Mouse (Mus musculus): ENCODE measurements around the gene Relt. TPM values are rescaled to one million over a fixed set of nuclear protein-coding genes. Genes with fewer than 3 reads are reported as not detected.
A peak's percentile ranks its signal among the peaks of the same experiment; 100 is the strongest.

The Relt gene
- total and polyA plus RNA-seq, 3 experiments, result 24.5 to 31.1 (median 29.9) TPM

GRCm38 (mm10) chr7:100866675-100867074 lies 3.4 kb upstream of the Relt start:
- TF ChIP-seq E2F4 (IDR thresholded peaks at IDR 0.05; ENCODE audit: insufficient replicate concordance, low read depth, low read length) (no peak), EP300 (IDR thresholded peaks at IDR 0.05; ENCODE audit: low read length) (no peak), JUND (conservative IDR thresholded peaks at IDR 0.05; ENCODE audit: low read depth, low read length) (no peak; the same call in 1 of the 2 replicates), ZKSCAN1 (IDR thresholded peaks at IDR 0.05; ENCODE audit: borderline replicate concordance, low read depth, low read length) (no peak), SIN3A (IDR thresholded peaks at IDR 0.05; ENCODE audit: low read length) (peak; percentile 46; the same call in 1 of the 2 replicates), CTCF (conservative IDR thresholded peaks at IDR 0.05 in 1 of 2, IDR thresholded peaks at IDR 0.05 in 1 of 2; ENCODE audit: low read depth in 2 of 2, low read length in 2 of 2) (peak; percentile 77 to 92), MAFK (IDR thresholded peaks at IDR 0.05; ENCODE audit: insufficient replicate concordance, low read length) (no peak), POLR2AphosphoS2 (IDR thresholded peaks at IDR 0.05; ENCODE audit: low read depth, low read length) (no peak), CHD2 (IDR thresholded peaks at IDR 0.05; ENCODE audit: low read length) (no peak), JUN (IDR thresholded peaks at IDR 0.05; ENCODE audit: insufficient read depth, low read depth, low read length) (no peak), MXI1 (IDR thresholded peaks at IDR 0.05; ENCODE audit: low read depth, low read length) (no peak), GABPA (IDR thresholded peaks at IDR 0.05; ENCODE audit: insufficient replicate concordance, low read depth, low read length) (no peak), NELFE (IDR thresholded peaks at IDR 0.05; ENCODE audit: low read depth, low read length) (no peak), MAZ (IDR thresholded peaks at IDR 0.05; ENCODE audit: low read depth, low read length) (no peak), UBTF (IDR thresholded peaks at IDR 0.05; ENCODE audit: low read depth, low read length) (no peak), TBP (conservative IDR thresholded peaks at IDR 0.05; ENCODE audit: low read depth, low read length) (no peak), SMC3 (IDR thresholded peaks at IDR 0.05; ENCODE audit: low read depth, low read length) (peak; percentile 93), PAX5 (IDR thresholded peaks at IDR 0.05; ENCODE audit: low read length) (no peak), KAT2A (IDR thresholded peaks at IDR 0.05; ENCODE audit: insufficient replicate concordance, low read length) (no peak), POLR2A (IDR thresholded peaks at IDR 0.05; ENCODE audit: low read depth, low read length) (no peak), USF2 (conservative IDR thresholded peaks at IDR 0.05; ENCODE audit: low read depth, low read length) (no peak), ETS1 (conservative IDR thresholded peaks at IDR 0.05; ENCODE audit: low read depth, low read length) (no peak), MAX (IDR thresholded peaks at IDR 0.05; ENCODE audit: low read length) (no peak), RAD21 (IDR thresholded peaks at IDR 0.05; ENCODE audit: low read depth, low read length) (peak; percentile 78), MEF2A (IDR thresholded peaks at IDR 0.05; ENCODE audit: borderline replicate concordance, low read depth, low read length) (no peak), ZMIZ1 (IDR thresholded peaks at IDR 0.05; ENCODE audit: low read depth, low read length) (no peak), ZC3H11A (IDR thresholded peaks at IDR 0.05; ENCODE audit: low read depth, low read length) (peak; percentile 50; the same call in 1 of the 2 replicates), IRF4 (IDR thresholded peaks at IDR 0.05; ENCODE audit: low read depth, low read length) (no peak), NRF1 (IDR thresholded peaks at IDR 0.05; ENCODE audit: low read depth, low read length) (no peak), HCFC1 (IDR thresholded peaks at IDR 0.05; ENCODE audit: low read depth, low read length) (no peak), USF1 (IDR thresholded peaks at IDR 0.05; ENCODE audit: low read depth, low read length) (no peak), ELF1 (IDR thresholded peaks at IDR 0.05; ENCODE audit: low read depth, low read length) (0 out of 2 replicates have a peak, but pooled peaks have one; percentile 8), RCOR1 (conservative IDR thresholded peaks at IDR 0.05; ENCODE audit: low read depth, low read length) (no peak), MYC (IDR thresholded peaks at IDR 0.05; ENCODE audit: low read depth, low read length) (peak; percentile 44; the same call in 1 of the 2 replicates), ZNF384 (IDR thresholded peaks at IDR 0.05; ENCODE audit: low read depth, low read length) (no peak), BHLHE40 (IDR thresholded peaks at IDR 0.05; ENCODE audit: low read depth, low read length) (no peak), TCF12 (IDR thresholded peaks at IDR 0.05; ENCODE audit: low read depth, low read length) (no peak), CHD1 (IDR thresholded peaks at IDR 0.05; ENCODE audit: low read depth, low read length) (no peak)
- H3K27me3 ChIP-seq (replicated peaks), result no peaks in the 10 kb centered on the region
- in situ Hi-C loops (cut with MboI; ENCODE audit: low pct_ligation_motif_present, low pct_unique_long_range_greater_than_20kb, low sequenced_read_pairs) (no loop called here), dilution Hi-C loops (cut with MboI; ENCODE audit: extremely low pct_ligation_motif_present, extremely low pct_unique_long_range_greater_than_20kb, low sequenced_read_pairs) (no loop called here)
- no peak overlapping the region for H3K4me3 ChIP-seq (replicated peaks in 1 of 3; ENCODE audit: low read depth in 2 of 3, low read length in 2 of 3, poor library complexity in 1 of 3)
- H3K4me1 ChIP-seq (ENCODE audit: control insufficient read depth in 1 of 2, insufficient read depth in 2 of 2), result peaks cover 37 to 54% of the 10 kb centered on the region in 2 experiments
- H3K36me3 ChIP-seq (replicated peaks in 1 of 2; ENCODE audit: control insufficient read depth in 1 of 2, insufficient read depth in 1 of 2, low read length in 1 of 2), result peaks cover 0 to under 1% of the 10 kb centered on the region in 2 experiments
- no peaks in the 10 kb centered on the region for H3K9me3 ChIP-seq (replicated peaks; ENCODE audit: low read length)
- no peak overlapping the region for H3K9ac ChIP-seq (ENCODE audit: insufficient read depth, low read depth)
- no peak overlapping the region for H3K4me2 ChIP-seq (ENCODE audit: insufficient read depth, low read depth, poor library complexity, severe bottlenecking)
- peaks cover 10% of the 10 kb centered on the region for H3K79me2 ChIP-seq (replicated peaks; ENCODE audit: control insufficient read depth, extremely low read depth, insufficient read depth, poor library complexity, severe bottlenecking)
- DNase-seq (ENCODE audit: extremely low read depth), result peak; percentile 85
- no peak overlapping the region for H3K27ac ChIP-seq (ENCODE audit: insufficient read depth, low read depth)

Data from CH12.LX (cell line).